Mouse (Mus musculus) lung, adult 2 months (tissue): ENCODE data around the gene Creb1.

ENCODE experiments used
- CTCF ChIP-seq: fragments of 200-500 bp; IDR thresholded peaks from 2 replicates; pipeline ENCODE4 v1.5.1; 2011; ENCODE audit warnings: mild to moderate bottlenecking, low read length, control low read depth; ENCODE audit not compliant: insufficient read depth
- POLR2A ChIP-seq: fragments of 200-500 bp; IDR thresholded peaks from 2 replicates; pipeline ENCODE4 v1.6.1; 2011; ENCODE audit warnings: low read depth, mild to moderate bottlenecking, control low read depth, low read length, borderline replicate concordance; ENCODE audit errors: extremely low read depth

DNA sequence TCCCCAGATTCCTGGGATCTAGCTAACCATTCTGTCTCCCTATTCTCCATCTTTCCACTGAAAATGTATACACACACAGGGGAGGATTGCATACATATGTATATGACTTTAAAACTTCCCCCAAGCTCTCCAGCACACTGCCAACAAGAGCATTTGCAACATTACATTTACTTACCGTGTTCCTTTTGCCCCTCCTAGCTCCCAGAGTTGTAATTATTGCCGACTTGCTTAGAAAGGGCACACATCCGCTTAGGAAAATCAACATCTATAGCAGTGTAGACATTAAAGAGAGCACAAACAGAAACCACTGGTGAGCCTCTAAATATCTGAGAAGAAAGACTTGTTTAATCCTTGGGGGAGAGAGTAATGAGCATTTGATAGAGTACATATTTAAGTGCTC lies 85.8 kb downstream of the Creb1 start:
- no peak for TF ChIP-seq POLR2A
- no peak for TF ChIP-seq CTCF
